Mouse (Mus musculus): ENCODE measurements around the gene Avil. TPM values are rescaled to one million over a fixed set of nuclear protein-coding genes. Genes with fewer than 3 reads are reported as not detected.
A peak's percentile ranks its signal among the peaks of the same experiment; 100 is the strongest.

Gene Avil
- 0.26 and 0.45 TPM in 2 replicates for polyA plus RNA-seq (2015; fragmentation: Nextera tagmentation; extraction: Ambion mirVana)

DNA sequence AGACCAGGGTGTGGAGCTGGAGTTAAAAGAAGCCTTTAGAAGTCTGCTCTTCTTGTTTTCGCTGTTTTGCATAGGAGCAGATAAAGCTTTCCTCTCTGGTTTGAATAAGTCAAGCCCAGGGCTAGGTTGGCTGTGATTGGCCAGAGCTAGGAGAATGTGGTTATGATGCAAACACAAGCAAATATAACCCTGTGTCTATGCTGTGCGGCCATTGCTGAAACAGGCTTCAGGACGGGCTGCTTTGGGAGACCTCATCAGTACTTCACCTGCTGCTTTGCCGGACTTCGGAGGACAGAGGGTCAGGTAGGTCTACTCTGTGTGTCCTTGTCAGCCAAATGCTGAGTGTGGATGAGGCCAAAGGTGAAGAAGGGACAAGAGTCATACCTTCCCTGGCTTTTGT lies at the start of gene Avil:
Avil (plus strand) TSS at position 181 of the 400 bp plus-strand sequence.
- H3K27ac ChIP-seq (replicated peaks) = no peak within 1 kb of the TSS
- H3K4me3 ChIP-seq = no peak within 1 kb of the TSS
- 92% methylated on average over 5 of the region's 5 CpGs for WGBS
- no peaks in the 10 kb centered on the region for H3K9me3 ChIP-seq
- H3K4me1 ChIP-seq = no peaks in the 10 kb centered on the region
- H3K36me3 ChIP-seq = peaks cover 33% of the 10 kb centered on the region
- no peak for ATAC-seq (replicated peaks)
- H3K4me2 ChIP-seq (replicated peaks) = no peak within 1 kb of the TSS
- H3K9ac ChIP-seq (replicated peaks) = no peak within 1 kb of the TSS
- H3K27me3 ChIP-seq = no peaks in the 10 kb centered on the region

DNA sequence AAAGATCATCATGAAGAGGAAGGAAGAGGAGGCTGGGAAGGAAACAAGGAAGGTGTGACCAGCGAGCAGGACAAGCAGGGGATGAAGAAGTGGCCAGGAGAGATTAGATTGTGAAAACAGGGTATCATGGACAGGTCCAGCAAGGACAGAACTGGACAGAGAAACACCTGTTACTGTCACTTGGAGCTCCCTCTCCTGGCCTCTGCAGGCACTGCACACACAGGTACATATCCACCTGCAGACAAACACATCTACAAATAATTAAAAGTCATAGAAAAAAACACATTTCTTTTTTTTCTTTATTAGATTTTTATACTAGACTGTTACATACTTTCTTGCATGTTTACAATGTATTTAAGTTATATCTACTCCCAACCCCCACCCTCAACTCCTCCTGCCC lies 48.1 kb upstream of the Avil start:
- Histone ChIP-seq H3K27me3 (no peaks in the 10 kb centered on the region), H3K36me3 (no peaks in the 10 kb centered on the region), H3K9ac (replicated peaks) (no peak overlapping the region), H3K4me2 (replicated peaks) (no peak overlapping the region), H3K27ac (replicated peaks) (no peak overlapping the region), H3K4me1 (peaks cover 19% of the 10 kb centered on the region), H3K4me3 (no peak overlapping the region), H3K9me3 (no peaks in the 10 kb centered on the region)
- 96% methylated on average over 1 of the region's 1 CpGs for WGBS
- ATAC-seq (replicated peaks) = no peak

DNA sequence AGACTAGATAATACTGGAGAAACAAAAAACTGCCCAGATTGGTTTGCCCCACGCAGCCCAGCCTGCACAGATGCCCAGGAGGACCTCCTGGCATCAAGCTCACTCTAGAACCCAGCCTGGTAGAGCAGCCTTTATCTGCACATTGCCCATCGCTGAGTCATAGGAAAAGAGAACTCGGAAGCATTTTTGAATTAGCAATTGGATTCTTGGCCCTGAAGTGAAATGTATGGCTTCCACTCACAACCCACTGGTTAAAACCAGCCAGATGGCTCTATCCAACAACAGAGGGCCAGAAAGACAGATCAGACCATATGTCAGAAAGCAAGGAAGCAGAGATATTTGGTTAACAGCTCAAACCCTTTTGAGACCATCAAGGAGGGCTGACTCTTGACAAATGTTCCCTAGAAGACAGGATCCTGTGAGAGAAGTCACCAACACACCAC lies 47.5 kb upstream of the Avil start:
- 74% methylated on average over 3 of the region's 3 CpGs for WGBS
- Histone ChIP-seq H3K27me3 (no peaks in the 10 kb centered on the region), H3K9ac (replicated peaks) (no peak overlapping the region), H3K36me3 (no peaks in the 10 kb centered on the region), H3K9me3 (no peaks in the 10 kb centered on the region), H3K4me2 (replicated peaks) (no peak overlapping the region), H3K4me1 (peaks cover 24% of the 10 kb centered on the region), H3K27ac (replicated peaks) (no peak overlapping the region; the same call in 1 of the 2 replicates), H3K4me3 (no peak overlapping the region)
- no peak for ATAC-seq (replicated peaks)

DNA sequence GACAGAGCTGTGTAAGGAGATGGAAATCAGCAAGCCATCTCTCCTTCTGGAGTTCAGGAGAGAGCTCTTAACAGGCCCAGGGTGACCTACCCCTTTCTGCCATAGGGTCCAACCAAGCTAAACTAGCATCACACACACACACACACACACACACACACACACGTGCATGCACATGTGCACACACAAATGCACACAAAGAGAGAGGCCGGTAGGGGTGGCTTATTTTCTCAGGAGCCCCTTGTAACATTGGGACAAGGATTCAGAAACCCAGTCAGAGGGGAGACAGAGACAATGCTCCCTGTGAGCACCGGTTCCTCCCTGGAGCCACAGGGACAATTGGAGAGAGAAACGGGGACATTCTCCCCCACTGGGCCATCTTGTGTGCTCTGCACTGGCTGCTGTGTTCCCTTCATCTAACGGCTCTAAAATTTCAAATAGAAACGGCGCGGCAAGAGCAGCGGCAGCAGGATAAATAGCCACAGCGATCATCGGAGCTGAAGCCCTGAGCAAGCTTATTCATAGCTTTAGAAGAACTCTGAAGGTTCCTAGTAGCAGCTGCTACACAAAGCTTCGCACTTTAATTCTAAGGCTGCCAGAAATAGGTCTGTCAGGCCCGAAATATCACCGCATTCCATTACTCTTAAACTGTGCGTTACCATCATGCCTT lies 43.7 kb upstream of the Avil start:
- under 1% methylated on average over 15 of the region's 15 CpGs for WGBS
- Histone ChIP-seq H3K4me2 (replicated peaks) (peak overlapping the region; percentile 42), H3K36me3 (no peaks in the 10 kb centered on the region), H3K4me3 (peak overlapping the region; percentile 2; the same call in 1 of the 2 replicates), H3K9ac (replicated peaks) (peak overlapping the region; percentile 35), H3K27me3 (no peaks in the 10 kb centered on the region), H3K4me1 (peaks cover 28% of the 10 kb centered on the region), H3K9me3 (no peaks in the 10 kb centered on the region), H3K27ac (replicated peaks) (peak overlapping the region; percentile 87)
- ATAC-seq (replicated peaks) = peak; percentile 36

DNA sequence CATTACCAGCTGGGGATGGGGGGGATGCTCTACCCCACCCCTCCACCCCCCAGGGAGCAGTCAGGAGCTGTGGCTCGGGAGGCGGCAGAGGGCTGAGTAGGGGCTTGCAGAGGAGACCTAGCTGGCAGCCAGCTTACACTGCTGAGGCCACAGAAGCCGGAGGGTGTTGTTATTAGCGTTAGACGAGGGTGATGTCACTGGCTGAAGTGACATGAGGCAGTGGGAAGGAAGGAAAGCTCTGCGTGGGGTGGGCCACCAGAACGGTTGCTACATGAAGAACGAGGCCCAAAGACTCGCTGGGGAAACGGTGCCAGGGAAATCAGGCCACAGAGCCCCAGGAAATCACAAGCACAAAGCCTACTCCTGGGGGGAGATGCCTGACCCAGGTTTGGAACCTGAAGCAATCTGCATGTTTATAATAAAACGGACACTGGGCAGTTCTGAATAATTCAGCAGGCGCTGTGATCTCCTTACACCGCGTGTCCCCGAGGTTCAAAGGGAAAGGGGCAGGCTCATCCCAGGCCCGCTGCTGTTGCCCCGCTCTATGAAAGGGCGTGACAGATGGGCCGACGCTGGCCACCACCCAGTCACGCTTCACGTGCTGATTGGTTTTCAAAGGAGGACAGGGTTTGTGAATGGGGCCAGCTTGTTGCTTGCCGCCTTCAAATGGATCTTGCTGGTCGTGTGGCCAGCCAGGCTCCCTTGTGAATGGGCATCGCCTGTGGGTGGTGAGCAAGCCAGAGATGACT lies 43.0 kb upstream of the Avil start:
- peak overlapping the region; percentile 35 for H3K9ac ChIP-seq (replicated peaks)
- under 1% methylated on average over 25 of the region's 25 CpGs for WGBS
- H3K36me3 ChIP-seq = no peaks in the 10 kb centered on the region
- peak overlapping the region; percentile 4 for H3K4me3 ChIP-seq
- no peaks in the 10 kb centered on the region for H3K9me3 ChIP-seq
- H3K4me1 ChIP-seq = peaks cover 35% of the 10 kb centered on the region
- ATAC-seq (replicated peaks) = peak; percentile 86
- peak overlapping the region; percentile 42 for H3K4me2 ChIP-seq (replicated peaks)
- peak overlapping the region; percentile 87 for H3K27ac ChIP-seq (replicated peaks)
- no peaks in the 10 kb centered on the region for H3K27me3 ChIP-seq

DNA sequence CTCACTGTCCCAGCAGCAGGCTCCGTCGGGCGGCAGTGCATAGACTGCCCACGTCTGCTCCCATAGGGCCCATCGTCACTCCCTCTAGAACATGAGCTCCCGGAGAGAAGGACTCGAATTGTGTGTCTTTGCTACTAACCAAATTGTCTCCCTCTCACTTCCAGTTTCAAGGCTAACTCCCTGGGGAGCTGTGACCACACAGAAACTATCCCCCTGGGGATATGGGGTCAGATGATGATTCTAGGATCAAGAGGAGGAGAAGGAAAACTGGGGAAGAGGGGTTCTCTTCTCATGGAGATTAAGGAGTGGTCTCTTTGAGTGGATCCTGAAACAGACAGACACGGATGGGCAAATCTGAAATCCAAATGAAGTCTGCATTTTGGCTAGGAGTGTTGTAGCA lies 40.0 kb upstream of the Avil start:
- no peak for ATAC-seq (replicated peaks)
- H3K27me3 ChIP-seq = no peaks in the 10 kb centered on the region
- H3K27ac ChIP-seq (replicated peaks) = no peak overlapping the region
- H3K36me3 ChIP-seq = no peaks in the 10 kb centered on the region
- WGBS = 78% methylated on average over 8 of the region's 8 CpGs
- no peak overlapping the region for H3K4me3 ChIP-seq
- peaks cover 39% of the 10 kb centered on the region for H3K4me1 ChIP-seq
- H3K4me2 ChIP-seq (replicated peaks) = no peak overlapping the region
- H3K9ac ChIP-seq (replicated peaks) = no peak overlapping the region
- no peaks in the 10 kb centered on the region for H3K9me3 ChIP-seq

DNA sequence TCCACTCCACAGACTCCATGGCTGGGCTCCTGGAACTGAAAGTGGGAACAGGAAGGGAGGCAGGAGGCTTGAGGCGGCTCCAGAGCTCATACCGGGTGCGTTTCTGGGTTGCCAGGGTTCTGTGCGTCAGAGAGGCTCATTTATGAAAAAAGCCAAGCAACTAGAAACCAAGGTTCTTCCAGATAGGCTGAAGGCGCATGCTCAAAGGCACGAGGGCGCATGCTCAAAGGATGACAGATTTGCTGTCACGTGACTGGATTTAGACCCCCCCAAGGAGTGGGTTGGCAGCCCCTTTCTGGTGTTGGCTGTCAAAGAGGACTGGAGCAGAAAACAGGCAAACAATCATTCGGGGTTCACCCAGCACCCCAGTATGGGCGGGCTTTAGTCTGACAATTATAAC lies 38.8 kb upstream of the Avil start:
- Histone ChIP-seq H3K36me3 (no peaks in the 10 kb centered on the region), H3K9ac (replicated peaks) (no peak overlapping the region), H3K9me3 (no peaks in the 10 kb centered on the region), H3K27ac (replicated peaks) (peak overlapping the region; percentile 90), H3K4me1 (peaks cover 32% of the 10 kb centered on the region), H3K4me2 (replicated peaks) (no peak overlapping the region), H3K4me3 (no peak overlapping the region), H3K27me3 (no peaks in the 10 kb centered on the region)
- 46% methylated on average over 10 of the region's 10 CpGs for WGBS
- ATAC-seq (replicated peaks) = no peak

DNA sequence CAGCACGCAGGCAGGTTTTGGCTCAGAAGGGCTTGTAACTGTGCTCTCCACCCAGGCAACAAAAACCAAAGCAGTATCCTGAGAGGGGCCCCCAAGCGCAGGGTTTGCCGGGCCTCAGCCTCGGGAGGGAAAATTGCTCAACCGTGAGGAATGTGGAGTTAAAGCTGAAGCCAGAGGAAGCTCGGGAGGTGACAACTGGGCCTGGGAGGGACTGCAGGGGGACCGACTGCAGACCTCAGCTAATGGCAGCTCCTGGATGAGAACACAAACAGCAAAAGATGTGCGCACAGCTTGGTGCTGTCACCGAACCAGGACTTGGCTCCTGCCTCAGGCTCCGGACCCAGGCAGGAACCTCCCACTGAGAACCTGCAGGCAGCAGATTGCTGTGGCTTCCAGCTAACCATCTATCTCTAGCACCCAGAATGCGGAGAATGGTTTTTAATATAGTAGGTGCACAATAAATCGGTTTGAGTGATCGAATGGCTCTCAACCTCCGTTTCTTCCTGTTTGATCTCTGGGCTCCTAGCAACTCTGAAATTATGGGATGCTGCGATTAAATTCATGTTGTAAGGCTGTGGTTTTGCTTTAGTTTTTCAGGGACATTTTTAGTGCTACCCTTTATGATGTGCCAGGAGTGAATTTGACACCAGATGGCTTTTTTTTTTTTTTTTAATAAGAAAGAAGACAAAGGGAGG lies 38.1 kb upstream of the Avil start:
- 22% methylated on average over 15 of the region's 15 CpGs for WGBS
- no peak overlapping the region for H3K9ac ChIP-seq (replicated peaks)
- peak overlapping the region; percentile 90 for H3K27ac ChIP-seq (replicated peaks)
- peaks cover 26% of the 10 kb centered on the region for H3K4me1 ChIP-seq
- no peaks in the 10 kb centered on the region for H3K27me3 ChIP-seq
- peak overlapping the region; percentile 4; the same call in 1 of the 2 replicates for H3K4me2 ChIP-seq (replicated peaks)
- no peaks in the 10 kb centered on the region for H3K36me3 ChIP-seq
- no peaks in the 10 kb centered on the region for H3K9me3 ChIP-seq
- H3K4me3 ChIP-seq = no peak overlapping the region
- ATAC-seq (replicated peaks) = peak; percentile 32

DNA sequence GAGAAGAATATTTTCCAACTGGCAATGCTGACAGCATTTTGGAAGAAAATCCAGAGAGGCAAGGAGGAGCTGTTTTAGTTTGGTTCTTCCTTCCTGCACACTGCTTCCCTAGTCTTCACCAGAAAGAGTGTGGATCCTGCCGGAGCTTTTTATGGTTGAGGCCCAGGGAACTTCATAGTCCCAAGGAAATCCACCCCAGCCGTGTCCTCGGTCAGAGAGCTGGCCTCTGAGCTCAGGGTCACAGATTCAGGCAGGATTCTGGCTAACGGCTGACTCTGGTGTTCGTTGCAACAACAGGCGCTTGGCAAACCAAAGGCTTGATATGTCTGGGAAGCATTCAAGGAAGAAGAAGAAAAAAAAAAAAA lies 37.6 kb upstream of the Avil start:
- 48% methylated on average over 6 of the region's 6 CpGs for WGBS
- ATAC-seq (replicated peaks) = no peak
- Histone ChIP-seq H3K4me2 (replicated peaks) (peak overlapping the region; percentile 28; the same call in 1 of the 2 replicates), H3K27ac (replicated peaks) (peak overlapping the region; percentile 90), H3K4me1 (peaks cover 20% of the 10 kb centered on the region), H3K9ac (replicated peaks) (no peak overlapping the region), H3K9me3 (no peaks in the 10 kb centered on the region), H3K27me3 (no peaks in the 10 kb centered on the region), H3K36me3 (no peaks in the 10 kb centered on the region), H3K4me3 (no peak overlapping the region)

DNA sequence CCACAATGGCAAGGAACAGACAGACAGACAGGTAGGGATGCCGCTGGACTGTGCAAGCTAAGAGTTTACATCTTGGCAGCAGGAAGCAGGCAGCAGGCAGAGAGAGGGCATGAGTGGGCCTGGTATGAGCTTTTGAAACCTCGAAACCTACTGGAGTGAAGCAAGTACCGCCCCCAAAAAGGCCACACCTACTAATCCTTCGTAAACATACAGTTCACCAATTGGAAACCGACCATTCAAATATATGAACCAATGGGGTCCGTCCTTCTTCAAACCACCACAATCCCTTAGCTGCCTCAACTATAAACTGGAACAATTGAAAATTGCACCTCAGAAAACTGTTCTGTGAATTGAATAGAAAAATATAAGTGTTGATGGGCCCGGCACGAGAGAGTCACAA lies 36.7 kb upstream of the Avil start:
- H3K9me3 ChIP-seq = no peaks in the 10 kb centered on the region
- H3K27me3 ChIP-seq = no peaks in the 10 kb centered on the region
- no peak overlapping the region for H3K4me2 ChIP-seq (replicated peaks)
- H3K4me3 ChIP-seq = no peak overlapping the region
- 88% methylated on average over 8 of the region's 8 CpGs for WGBS
- no peak overlapping the region for H3K9ac ChIP-seq (replicated peaks)
- H3K4me1 ChIP-seq = peaks cover 20% of the 10 kb centered on the region
- H3K27ac ChIP-seq (replicated peaks) = peak overlapping the region; percentile 90
- ATAC-seq (replicated peaks) = no peak
- H3K36me3 ChIP-seq = no peaks in the 10 kb centered on the region

DNA sequence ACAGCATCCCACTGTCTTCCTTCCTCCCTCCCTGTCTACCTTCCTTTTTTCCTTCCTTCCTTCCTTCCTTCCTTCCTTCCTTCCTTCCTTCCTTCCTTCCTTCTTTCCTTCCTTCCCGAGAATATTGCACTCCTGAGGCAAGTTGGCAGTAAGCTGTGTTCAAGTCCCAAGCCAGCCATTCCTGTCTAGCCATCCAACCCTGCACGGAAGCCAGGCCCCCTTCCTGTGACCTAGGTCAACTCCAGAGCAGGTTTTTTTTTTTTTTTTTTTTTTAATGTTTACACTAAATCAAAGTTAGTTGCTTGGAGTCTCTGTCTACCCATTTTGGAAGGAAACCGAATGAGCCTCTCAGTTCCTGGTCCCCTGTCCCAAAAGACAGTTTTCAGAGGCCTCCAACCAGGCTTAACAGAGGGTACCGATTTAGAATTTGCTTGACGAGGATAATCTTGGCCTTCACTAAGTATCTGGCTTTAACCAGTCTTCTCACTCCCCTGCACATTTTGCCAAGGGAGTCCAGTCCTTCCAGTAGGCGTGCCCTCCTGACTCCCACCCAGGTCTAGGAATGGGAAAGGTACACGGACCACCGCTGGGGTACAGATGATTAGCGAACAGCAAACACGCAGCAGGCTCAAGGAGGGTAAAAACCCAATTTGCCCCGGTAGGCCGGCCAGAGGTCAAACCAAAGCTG lies 29.0 kb upstream of the Avil start:
- Histone ChIP-seq H3K27me3 (no peaks in the 10 kb centered on the region), H3K36me3 (no peaks in the 10 kb centered on the region), H3K27ac (replicated peaks) (no peak overlapping the region), H3K9me3 (no peaks in the 10 kb centered on the region), H3K4me1 (peaks cover 11% of the 10 kb centered on the region), H3K4me2 (replicated peaks) (no peak overlapping the region), H3K4me3 (no peak overlapping the region), H3K9ac (replicated peaks) (no peak overlapping the region)
- no peak for ATAC-seq (replicated peaks)
- WGBS = 13% methylated on average over 12 of the region's 12 CpGs

Data from forebrain, embryonic 15.5 days (tissue).